Mouse (Mus musculus) megakaryocyte, embryonic 14.5 days (primary cell): Measurements from ENCODE around the gene Smg9.

ENCODE experiments used
- FLI1 ChIP-seq: IDR thresholded peaks from 2 replicates; pipeline ENCODE4 v1.6.1; 2012; ENCODE audit warnings: low read length, inconsistent platforms, mixed read lengths
- GATA1 ChIP-seq: IDR thresholded peaks from 3 replicates; pipeline ENCODE4 v1.6.1; 2012; ENCODE audit warnings: mixed read lengths, low read length, inconsistent platforms, borderline replicate concordance

DNA sequence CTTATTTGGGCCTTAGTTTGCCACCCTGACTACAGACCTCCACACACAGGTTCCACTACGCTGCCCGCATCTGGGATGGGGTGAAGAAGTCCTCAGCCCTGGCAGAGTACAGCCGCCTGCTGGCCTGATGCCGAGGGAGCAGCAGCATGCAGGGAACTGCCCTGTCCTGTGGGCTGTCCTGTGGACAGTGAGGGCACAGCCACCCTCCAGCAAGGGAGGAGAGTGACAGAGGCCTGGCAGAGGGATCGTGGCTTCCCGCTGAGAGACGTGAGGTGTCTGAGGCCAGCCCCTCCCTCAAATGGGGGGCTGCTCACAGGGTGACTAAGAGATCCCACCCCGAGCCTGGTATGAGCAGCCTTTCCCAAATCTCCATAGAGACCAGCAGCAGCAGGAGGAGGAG is 22.8 kb downstream of the Smg9 start:
- TF ChIP-seq GATA1, result no peak
- TF ChIP-seq FLI1, result no peak
